Comparison of ENCODE assay signal across 1 mouse cellular context in genomic region chr7:74928226-74928927, GRCm38 (mm10).
TF ChIP-seq lines count a peak whose summit lies in the region.

No protein-coding gene starts in this region.

TF ChIP-seq in MEL, 35 proteins besides CTCF, POLR2A, EP300 and RAD21 (continued from another document):
- TF ChIP-seq SIN3A (IDR thresholded peaks at IDR 0.05; ENCODE audit: low read length) (peak; percentile 85), MAX (IDR thresholded peaks at IDR 0.05; ENCODE audit: low read length) (no peak)
